Mouse (Mus musculus) T-helper 17 cell (primary cell): ENCODE data around the gene Zc3h14.

Source experiments
- in situ Hi-C, 2 experiments: fragments of 300-600 bp; cut with MboI, MseI; formaldehyde crosslinking; loops; 1 replicate in 1 of 2; 2 replicates in 1 of 2; pipeline ENCODE4 v1.15.1; 2025; ENCODE audit warnings: high pct_unique_total_duplicates in 2 of 2

The Zc3h14 gene

DNA sequence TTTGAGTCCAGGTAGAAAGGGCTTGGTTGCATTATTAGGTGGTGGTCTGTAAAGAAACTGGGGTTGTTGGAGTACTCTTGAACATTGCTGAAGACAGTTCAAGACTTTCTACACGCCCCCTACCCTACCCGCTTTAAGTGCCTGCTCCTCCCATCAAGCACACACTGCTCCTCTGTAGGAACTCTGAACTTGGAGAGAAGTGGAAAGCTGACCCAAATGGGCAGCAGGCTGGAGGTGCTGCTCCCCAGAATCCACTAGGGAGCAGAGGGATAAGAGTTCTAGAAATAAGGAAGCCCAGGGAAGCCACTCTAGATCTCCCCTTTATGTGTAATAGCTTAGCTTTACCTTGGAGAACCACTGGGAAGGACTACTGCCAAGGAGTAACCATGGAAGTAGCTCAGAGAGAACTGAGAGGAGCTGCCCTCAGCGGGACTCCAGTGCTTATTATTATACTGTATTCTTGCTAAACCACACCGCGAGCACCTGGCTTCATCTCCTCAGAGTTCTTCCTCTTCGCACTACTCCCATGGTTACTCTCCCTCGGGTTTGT lies 8.9 kb upstream of the Zc3h14 start:
- in situ Hi-C loops, result no loop called here

DNA sequence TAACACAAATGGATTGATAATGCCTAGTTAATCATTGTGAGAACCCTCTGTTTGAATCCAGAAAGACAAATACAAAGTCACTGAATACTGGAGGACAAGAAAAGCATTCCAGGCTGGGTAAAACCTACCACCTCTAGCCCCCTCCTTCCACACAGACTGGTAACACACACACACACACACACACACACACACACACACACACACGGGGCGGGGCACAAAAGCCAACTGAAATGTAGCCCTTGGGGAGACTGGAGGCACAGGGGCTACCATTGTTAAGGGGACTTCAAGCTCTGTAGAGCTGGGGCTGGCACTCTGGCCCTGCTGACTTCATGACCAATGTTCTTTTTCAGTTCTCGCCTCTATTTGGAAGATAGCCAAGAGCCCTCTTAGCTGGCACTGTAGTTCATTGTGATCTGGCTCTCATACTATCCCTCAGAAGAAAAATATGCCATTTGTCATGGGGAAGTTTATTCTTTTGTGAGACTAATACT lies 5.7 kb upstream of the Zc3h14 start:
- in situ Hi-C loops, result no loop called here

DNA sequence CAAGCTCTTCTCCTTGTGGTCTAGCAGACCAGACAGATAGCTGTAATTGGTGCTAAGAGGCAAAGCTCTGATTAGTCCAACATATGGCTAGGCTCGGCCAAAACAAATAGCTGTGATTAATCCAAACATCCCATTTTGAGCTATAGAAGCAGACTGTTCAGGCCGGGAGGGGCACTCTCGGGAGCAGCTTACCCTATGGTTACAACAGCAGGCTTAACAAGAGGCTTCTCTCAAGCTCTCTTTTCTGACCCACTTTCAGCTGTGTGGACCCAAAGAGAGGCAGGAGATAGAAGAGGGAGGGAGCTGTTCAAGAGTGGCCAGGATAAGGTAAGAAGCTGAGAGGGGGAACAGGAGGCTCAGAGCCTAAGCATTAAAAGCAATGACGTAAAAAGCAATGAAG lies 1.1 kb upstream of the Zc3h14 start:
- in situ Hi-C loops, result no loop called here

DNA sequence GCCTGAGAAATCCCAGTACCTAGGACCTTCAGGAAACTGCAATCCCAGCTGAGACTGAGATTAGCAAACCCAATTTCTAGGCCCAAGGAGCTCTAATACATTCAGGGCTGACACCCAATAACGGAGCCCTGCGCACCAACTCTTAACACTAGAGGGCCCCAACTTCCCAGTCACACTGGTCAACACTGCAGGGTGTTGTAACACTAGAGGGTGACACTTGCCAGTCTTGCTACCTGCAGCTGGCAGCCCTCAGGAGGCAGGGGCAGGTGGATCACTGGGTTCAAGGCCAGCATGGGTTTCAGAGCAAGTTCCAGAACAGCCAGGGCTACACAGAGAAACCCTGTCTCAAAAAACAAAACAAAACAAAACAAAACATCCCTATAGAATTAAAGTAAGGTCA lies 633 bp upstream of the Zc3h14 start:
- in situ Hi-C loops, result no loop called here

DNA sequence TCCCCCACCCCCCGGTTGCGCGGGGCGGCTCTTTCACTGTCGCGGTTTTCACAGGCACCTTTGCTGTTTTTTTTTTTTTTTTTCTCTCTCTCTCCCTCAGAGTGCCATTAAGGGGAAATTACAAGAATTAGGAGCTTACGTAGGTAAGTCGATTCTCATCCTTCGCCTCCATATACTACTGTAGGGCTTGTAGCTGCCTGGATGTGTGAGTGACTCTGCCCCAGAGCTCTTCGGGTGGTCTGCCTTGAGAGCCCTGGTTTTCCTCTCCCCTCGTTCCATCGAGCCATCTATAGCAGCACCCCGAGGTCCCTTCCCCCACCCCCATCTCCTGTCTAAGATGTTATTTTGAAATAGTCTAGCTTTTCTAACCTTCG lies 603 bp downstream of the Zc3h14 start:
- in situ Hi-C loops, result no loop called here

DNA sequence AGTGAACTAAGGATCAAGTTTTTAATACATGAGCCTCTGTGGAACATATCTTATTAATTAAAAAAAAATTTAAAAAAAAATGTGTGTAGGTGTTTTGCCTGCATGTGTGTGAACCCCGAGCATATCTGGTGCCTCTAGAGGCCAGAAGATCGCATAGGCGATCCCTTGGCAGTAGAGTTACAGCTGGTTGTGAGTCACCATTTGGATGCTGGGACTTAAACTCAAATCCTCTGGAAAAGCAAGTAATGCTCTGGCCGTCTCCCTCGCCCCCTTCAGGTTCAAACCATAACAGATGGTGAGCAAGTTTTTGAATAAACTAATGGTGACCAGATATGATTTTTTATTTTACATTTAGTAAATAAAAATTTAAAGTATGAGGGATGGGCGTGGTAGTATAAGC lies 10.9 kb downstream of the Zc3h14 start:
- in situ Hi-C loops, result loop anchor here in 1 of 2 experiments (5.0 kb wide), 1 partner anchor 35 kb away; no protein-coding TSS in a partner anchor

DNA sequence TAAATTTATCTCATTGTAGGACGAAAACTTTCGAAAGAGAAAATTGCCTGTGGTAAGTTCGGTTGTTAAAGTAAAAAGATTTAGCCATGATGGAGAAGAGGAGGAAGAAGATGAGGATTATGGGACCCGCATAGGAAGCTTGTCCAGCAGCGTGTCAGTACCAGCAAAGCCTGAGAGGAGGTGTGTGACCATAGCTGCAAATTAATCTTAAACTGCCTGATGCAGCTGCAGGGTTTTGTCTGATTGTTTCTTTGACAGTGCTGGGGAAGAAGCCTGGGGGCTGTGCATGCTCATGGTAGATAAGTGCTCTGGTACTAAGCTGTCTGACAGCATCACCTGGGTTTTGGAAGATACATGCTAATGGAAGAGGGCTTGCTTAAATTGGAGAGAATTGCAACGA lies 12.9 kb downstream of the Zc3h14 start:
- in situ Hi-C loops, result loop anchor here in 1 of 2 experiments (5.0 kb wide), 1 partner anchor 33 kb away; no protein-coding TSS in a partner anchor

DNA sequence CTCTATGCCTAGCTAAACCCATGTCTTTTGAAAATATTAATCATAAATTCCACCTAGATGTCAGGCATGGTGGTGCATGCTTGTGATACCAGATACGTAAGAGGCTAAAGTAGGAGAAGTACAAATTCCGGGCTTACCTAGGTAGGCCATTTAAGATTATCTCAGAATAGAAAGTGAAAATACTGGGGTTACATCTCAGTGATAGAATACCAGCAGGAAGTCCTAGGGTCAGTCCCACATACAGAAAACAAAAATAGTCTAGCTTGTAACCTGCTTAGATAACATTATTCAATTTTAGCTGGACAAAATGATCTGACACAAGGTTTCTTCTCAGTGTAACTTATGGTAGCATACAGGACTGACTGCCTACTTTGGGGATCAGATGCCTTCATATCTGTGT lies 19.5 kb downstream of the Zc3h14 start:
- in situ Hi-C loops, result no loop called here

DNA sequence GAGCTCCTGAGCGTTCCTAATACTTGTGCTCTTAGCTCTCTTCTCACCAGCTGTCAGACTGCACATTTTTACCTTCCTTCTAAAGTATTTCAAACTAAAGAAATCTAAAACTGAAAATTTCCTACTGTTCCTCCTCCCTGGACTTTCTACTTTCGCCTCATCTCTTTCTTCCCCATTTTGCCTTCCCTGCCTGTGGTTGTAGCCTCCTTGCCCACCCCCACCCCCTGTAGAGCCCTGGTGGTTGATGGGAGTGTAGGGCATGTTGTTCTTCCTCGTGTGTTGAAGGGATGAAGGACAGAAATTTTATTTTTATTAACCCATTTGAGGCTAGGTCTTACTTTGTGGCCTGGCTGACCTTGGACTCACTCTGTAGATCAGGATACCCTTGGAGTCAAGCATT lies 30.7 kb downstream of the Zc3h14 start:
- in situ Hi-C loops, result no loop called here

DNA sequence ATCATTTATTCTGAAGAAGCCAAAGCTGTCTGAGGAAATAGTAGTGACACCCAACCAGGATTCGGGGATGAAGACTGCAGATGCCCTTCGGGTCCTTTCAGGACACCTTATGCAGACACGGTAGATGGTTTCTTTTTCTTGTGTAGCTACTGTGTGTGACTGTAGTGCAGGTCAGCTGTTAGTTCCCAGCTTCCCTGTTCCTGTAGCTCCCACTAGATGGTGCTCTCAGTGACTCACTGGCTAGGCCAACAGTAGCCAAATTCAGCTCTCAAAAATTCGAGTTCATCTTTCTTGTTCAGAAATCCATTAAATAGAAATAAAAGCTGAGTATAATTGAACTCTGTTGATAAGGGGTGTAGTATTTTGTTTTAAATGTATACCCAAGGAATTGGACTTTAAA lies 32.4 kb downstream of the Zc3h14 start:
- in situ Hi-C loops, result no loop called here

DNA sequence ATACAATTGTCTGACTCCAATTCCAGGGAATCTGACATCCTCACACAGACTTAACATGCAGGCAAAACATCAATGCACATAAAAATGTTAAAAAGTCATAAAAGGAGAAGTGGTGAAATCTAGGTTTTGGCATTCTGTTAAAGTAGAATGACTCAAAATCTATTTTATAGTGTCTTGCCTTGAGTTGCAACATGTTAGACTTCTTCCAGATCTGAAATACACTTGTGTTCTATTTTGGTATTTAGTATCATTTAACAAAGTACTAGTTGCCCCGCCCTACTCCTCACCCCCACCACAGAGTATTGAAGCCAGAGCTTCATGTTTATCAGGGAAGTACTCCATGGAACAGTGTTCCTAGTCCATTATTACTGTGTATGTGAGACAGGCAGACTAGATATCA lies 37.5 kb downstream of the Zc3h14 start:
- in situ Hi-C loops, result no loop called here

DNA sequence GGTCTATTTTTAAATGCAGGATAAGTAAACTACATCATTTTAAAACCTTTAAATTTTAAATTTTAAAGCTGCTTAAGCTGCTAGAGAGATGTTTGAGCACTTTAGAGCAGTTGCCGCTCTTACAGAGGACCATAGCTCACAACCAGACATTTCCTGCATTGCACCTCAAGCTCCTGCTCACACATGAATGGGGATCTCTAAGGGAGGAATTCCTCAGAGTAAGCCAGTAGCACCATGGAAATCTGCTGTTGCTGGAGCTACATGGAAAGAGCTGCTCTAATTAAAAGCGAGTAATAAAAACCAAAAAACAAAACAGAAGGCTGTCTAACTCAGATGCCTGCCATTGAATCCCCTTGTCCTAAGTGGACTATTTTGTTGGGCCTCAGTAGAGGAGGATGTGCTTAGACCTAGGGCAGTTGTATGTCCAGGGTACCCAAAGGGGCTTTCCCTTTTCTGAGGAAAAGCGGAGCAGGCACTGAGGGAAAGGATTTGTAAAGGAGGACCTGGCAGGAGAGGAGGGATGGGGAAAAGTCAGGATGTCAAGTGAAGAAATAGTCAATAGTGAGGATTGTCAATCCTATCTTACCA lies 49.1 kb downstream of the Zc3h14 start:
- in situ Hi-C loops, result no loop called here

DNA sequence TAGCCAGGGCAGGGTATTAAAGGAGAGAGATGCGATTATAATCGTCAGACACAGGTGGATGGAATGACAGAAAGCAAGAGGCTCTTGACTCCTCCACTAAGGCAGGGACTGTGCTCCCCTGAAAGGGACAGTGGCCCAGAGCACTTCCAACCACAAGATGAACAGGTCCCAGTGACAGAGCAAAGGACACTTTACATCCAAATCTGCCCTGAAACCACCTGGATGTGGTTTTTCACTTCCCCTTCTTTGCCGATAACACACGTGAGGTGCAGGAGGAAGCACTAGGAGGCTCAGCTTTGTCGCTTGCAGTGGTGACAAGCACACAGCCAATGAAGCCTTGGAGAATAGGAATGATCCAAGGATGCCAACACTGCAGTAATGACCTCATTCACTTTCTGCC lies 53.6 kb downstream of the Zc3h14 start:
- in situ Hi-C loops, result no loop called here

DNA sequence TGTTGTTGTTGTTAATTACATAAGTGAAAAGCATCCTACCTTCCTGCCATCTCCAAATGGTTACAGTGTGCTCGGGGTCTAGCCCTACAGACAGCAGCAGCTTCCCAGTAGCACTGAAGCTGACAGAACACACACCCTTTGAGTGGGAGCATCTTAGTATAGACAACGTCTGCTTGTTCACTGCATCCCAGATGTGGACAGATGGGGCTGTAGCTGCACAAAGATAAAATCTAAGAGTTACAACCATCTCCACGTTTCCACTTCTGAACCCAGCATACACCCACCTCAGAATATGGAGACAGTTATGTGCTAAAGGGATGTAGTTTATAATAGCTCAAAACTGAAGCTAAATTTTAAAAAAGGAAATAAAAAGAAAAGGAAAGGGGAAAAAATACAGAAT lies 55.5 kb downstream of the Zc3h14 start:
- in situ Hi-C loops, result no loop called here

DNA sequence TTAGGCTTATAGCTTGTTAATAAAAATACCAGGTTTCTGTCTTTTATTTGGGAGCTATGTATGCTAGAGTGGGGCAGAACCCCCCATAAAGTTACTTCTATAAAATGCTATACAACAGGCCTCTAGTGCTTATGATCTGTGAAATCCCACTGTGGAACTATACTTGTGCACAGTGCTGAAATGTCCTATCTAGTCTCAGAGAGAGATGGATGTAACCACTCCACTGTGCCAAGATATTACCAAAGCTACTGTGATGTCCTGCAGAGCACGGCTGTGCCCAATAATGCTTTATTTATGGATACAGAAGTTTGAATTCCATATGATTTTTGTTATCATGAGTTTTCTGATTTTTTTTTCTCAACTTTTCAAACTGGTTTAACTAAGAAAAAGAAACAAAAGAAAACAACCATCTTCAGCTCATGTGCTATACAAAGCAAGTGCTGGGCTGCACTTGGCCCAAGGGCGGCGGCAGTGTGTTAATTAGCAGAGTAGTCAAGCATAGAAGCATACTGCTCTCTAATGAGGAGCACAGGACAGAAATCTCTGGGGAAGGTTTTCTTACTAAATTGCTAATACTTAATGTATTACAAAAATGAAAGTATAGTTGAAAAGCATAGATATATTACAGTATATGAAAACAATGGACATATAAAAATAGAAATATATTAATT lies 57.4 kb downstream of the Zc3h14 start:
- in situ Hi-C loops, result no loop called here

DNA sequence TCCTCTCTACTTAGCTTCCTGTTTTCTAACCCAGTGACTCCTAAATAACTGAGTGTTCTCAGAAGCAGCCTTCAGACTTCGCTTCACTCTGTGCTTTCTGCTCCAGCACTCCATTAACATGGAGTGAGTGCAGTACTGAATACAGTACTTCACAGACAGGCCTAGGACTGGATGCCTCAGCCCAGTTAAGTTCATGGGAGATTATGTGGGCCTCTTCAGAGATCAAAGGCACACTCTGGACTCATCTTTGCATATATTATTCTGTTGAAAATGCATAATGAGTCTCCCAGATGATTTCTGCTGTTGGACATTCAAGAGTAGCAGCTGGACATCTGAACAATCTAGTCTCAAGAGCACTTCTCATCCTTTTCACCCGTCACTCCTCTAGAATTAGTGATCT lies 74.0 kb downstream of the Zc3h14 start:
- in situ Hi-C loops, result no loop called here

DNA sequence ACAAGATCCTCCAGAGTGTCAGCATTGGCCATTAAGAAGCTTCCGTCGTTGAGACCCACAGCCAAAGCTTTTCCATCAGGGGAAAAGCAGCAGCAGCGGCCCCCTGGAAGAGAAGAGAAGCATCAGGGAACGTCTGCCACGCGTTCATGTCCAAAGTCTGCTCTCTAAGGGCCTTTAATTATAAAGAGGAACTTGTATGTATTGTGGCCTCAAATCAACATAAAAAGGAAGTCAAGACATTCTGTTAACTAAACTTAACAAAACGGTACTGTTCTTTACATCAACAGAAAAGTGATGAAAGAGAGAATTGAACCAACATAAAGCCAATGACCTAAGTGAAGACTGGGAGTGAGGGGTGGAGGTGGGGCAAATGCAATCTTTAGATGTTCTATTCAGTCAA lies 84.4 kb downstream of the Zc3h14 start:
- in situ Hi-C loops, result no loop called here

DNA sequence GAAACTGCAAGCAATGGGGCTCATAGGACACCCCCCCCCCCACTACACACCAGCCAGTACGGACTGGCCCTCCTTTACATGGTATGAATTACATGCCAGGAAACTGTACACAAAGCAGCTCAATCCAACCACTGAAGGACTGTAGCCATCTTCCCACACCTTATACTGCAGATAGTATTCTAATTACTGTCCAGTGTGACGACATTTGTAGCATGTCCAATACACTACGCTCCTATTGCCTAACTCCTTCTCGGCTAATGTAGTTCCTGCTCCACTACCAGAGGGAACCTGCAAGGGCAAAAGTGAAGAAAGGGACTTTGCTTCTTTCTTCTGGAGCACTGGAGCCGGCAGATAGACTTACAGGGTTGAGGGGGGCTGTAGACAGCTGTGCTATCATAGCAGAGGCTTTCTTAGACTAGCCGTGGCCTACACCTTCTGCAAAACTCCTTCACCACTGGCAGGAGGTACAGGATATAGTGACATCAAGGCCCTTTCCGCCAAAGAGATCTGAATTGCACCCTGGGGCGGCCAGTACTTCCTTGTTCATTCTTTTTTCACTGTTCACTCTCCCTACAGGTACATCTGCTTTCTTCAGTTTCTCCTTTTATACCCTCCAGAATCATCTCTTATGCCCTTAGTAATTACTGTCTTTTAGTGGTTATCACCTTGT lies 86.3 kb downstream of the Zc3h14 start:
- in situ Hi-C loops, result no loop called here

DNA sequence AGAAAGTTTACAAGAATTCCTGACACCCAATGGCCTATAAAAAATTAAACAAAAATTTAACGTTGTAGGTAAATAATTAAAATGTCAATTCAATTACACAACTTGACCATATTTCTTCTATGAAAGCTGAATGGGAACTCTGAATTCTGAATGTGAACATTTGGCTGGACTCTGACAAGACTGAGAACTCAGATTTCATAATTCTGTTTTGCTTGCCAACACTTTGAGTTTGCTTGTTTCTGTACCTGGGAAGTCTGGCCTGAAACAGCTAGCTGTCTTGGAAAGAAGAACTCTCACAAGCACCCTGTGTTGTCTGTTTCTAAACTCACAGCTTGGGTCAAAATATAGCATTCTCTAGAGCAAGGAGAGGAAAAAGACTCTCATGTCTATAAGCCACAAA lies 87.1 kb downstream of the Zc3h14 start:
- in situ Hi-C loops, result no loop called here

DNA sequence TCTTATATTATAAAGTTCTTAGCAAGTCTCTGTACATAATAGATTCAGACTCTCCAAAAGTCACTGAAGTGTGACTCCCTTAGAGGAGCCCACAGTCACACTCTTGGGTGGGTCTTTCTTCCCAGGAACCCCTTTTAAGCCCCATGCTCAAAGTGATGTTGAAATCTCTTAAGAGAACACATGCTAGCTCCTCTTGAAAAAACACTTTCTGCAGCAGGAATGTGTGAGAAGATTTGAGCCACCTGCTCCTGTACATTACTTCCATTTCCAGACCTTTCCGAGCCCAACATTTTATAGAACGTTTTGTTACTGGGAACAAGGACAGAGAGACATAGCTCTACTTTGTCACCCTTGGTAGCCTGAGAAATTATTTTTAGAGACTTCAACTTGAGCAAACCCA lies 88.1 kb downstream of the Zc3h14 start:
- in situ Hi-C loops, result no loop called here

DNA sequence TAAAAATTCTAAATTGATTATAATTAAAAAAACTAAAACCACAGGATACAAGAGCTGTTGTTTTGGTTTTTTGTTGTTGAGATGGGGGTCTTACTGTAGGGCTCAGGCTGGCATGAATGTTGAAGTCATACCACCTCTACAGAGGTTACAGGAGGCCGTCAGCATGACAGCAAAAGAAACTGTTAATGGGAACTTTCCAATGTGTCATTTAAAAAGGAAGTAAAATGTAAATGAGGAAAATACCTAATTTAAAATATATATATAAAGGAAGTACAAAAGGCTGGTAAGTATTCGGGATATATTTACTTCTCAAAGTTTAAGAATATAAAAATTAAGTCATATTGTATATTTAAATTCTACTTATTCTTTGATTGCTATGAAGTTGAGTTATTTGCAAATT lies 88.7 kb downstream of the Zc3h14 start:
- in situ Hi-C loops, result no loop called here
